Mouse (Mus musculus) thymus, postnatal 4 days (tissue): ENCODE results near the gene Dact3.

ENCODE experiments used
- DNase-seq: peaks from one replicate; pipeline ENCODE4 v3.0.0; 2021

Dact3 gene

DNA sequence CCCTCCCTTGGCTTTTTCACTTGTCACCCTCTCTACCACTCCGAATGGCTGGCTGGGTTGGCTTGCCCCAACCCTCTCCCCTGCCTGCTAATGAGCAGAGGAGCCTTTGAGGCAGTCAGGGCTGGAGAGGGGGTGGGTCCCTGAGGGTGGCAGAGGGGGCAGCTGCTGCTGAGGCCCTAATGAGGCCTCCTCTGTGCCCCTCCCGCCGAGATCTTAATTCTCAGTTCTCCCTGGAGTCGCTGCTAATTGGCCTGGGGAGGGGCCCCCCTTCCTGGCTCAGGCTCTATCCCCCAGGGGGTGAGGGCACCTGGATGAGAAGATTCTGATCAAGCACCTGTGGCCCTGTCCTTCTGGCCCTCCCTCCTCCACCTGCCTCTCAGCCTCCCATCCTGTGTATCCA is 19.2 kb downstream of the Dact3 start:
- no peak for DNase-seq

DNA sequence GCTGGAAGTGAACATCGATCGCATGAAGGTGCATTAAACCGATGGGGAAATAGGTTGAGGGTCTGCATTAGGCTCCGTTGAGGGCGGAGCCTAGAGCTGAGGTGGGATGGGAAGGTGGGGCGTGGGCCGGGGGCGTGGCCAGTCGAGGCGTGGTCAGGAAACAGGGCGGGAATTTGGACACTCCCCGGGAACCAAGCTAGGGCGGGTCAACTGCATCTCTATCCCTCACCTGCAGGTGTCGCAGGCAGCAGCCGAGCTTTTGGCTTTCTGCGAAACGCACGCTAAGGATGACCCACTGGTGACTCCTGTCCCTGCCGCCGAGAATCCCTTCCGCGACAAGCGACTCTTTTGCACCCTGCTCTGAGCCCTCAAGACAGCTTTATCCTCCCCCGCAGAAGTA is 19.9 kb downstream of the Dact3 start:
- peak; percentile 83 for DNase-seq

DNA sequence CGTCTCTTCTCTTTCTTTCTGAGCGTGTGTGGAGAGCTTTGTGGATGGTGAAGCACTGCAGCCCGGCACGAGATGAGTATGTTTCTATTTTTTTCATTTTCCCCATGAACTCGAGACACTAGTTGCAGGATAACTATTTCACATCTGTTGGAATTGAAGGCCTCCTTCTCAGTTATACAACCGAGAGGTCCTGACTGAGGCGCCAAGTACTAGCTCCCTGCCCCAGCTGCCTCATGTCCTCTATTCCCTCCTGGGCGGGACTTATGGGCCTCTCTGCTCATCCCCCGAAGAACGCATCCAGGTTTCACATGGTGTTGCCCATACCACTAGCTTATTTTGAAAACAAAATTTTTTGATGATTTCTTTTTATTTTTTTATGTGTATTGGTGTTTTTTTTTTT is 20.4 kb downstream of the Dact3 start:
- no peak for DNase-seq

DNA sequence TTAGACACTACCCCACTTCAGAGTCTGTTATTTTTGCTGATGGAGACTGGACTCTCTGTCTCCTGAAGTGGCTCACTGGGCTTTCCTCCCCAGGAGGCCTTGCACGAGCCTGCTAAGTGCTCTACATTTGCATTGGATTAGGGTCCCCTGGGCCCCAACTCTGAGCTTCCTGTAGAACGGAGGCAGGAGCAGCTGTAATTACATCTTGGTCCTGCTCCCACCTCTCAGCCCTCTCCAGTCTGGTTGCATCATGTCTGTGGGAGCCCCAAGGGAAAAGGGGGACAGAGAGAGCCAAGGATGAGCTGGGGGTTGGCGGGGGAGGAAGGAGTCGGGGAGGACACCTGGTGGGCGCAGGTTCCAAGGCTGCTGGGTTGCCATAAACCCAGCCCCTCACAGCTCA is 25.4 kb downstream of the Dact3 start:
- no peak for DNase-seq

- DNase-seq: no peak
Observed at GRCm38 (mm10) chr7:16903439-16903955, 28.4 kb downstream of the Dact3 start.

GRCm38 (mm10) chr7:16904120-16904675 is 29.1 kb downstream of the Dact3 start:
- DNase-seq: no peak

DNA sequence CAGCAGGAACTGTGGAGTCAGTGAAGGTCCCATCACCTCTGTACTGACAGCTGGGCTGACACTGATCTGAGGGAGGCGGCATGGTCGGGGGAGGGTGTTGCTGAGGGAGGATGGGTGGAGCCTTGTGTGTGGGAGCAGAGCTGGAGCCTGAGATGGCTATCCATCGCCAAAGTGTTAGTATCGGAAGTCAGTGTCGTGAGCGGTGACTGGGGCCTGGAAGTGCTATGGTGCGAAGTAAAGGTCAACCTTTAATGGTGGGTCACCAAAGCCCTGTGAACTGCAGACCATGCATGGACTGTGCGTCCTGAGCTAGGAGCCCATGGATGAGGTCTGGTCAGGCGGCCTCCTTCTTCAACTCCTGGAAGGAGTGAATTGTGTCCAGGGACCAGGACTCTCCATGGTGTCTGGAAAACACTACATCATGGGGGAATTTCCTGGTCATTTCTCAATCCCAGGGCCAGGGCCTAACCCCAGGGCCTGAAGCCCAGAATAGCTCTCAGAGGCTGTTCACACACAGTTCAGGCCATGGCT is 30.4 kb downstream of the Dact3 start:
- peak; percentile 54 for DNase-seq

DNA sequence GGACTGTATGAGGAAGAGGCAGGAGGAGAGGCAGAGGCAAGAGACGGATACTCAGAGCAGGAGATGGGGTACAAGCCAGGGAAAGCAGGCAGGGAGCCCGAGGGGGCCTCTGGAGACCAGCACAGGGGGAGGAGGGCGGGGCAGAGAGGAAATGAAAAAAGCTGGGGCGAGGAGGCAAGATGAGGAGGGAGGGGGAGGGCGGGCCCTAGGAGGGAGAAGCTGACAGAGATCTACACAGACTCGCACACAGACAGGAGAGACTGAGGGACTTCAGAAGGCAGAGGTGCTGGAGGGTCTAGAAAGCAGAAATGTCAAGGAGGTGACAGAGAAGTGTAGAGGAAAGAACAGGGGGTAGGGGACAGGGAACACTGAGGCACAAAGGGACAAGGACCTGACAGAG is 31.2 kb downstream of the Dact3 start, which contains the start of gene Ptgir:
TSS of gene Ptgir (plus strand) at position 210 of the 400 bp plus-strand sequence.
- DNase-seq: peak; percentile 73

GRCm38 (mm10) chr7:16906889-16907559 is 31.9 kb downstream of the Dact3 start:
- no peak for DNase-seq

DNA sequence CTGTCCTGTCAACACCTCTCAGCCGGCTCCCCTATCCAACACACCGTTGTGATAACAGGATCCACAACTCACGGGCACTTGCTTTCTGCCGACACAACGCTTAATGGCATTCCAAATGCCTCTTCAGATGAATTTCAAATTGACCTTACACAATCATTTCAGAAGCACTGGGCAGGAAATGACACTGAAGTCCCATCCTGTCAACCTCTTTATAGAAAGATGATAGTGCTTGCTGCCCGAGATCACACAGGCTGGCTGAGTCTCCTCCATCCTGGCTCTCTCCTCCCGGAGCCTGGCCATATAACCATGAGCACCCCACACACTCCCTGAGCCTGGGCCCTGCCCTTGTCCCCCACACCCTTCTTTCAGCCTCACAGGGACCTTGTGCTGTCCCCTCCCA is 32.7 kb downstream of the Dact3 start:
- DNase-seq: no peak

DNA sequence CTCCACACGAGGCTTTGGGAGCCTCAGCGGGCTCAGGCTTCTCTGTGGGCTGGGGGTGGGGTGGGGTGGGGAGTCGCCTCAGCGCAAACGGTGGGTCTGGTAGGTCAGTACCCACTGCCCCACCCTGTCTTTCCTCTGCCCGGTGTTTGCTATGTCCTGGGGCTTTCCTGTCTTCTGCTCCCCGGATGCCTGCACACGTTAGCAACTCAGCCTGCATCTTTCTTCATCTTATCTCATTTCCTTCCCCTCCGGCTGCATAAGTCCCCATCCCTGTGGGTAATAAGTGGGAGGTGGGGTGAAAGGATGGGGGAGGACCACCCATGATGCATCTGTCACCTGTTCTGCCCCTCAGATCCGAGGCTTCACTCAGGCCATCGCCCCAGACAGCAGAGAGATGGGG is 33.2 kb downstream of the Dact3 start:
- no peak for DNase-seq

DNA sequence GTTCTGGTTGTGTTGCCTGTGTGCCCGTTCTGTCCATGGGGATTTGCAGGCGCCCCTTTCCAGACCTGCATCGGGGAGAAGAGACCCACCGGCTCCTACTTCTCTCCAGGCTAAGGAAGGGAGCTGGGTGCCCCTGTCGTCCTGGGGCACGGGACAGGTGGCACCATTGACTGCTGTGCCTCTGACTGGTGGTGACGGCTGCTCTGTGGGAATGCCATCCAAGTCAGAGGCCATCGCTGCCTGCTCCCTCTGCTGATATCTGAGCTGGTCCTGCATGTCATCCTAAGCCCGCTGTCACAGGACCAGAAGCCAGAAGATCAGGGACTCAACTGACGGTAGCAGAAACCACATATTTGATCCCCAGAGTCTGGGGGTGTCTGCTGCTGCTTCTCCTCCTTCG is 33.7 kb downstream of the Dact3 start:
- DNase-seq: no peak

DNA sequence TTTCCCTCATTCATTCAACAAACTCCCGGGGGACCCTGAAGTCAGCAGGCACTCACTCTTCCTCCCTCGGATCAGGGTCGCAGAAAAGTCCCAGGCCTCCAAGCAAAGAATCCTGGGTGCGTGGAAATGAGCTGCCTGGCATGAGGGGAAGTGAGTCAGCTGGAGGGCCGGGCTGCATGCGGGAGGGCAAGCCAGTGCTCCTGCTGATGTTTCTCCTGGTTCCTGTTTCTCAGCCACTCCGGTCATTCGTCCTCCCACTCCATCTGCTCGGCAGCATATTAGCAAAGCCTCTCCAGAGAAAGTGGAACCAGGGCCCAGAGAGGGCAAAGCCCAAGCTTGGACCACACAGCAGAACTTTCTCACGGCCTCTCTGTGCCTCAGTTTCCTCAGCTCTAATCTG is 34.8 kb downstream of the Dact3 start:
- DNase-seq: no peak

DNA sequence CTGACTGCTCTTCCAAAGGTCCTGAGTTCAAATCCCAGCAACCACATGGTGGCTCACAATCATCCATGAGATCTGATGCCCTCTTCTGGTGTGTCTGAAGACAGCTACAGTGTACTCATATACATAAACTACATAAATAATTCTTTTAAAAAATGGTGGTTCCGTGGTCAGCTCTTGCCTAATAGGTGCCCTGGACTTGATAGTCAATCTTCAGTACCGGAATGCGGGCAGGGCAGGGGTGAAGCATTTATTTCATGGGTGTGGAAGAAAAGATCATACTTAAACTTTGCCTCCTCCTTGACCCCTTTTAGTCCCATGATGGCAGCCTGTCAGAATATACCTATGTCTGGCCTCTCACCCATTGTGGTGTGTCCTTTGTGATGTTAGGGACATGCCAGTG is 36.8 kb downstream of the Dact3 start:
- DNase-seq: no peak

DNA sequence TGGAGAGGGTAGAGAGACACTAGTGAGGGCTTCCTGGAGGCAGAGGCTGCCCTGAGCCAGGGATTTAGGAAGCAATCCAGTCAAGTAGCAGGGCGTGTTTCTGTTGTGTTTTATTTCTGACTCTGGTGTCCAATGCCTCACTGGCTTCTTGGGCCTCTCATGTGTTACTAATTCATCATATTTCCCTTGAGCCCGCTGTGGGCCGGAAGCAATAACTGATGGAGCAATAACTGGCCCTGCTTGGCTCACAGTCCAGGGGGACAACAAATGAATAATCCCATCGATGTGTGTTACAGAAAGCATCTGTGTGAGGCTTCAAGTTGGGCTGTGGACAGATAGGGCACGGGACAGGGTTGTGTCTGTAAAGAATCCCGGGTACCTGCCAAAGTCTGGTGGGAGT is 37.2 kb downstream of the Dact3 start:
- DNase-seq: no peak

DNA sequence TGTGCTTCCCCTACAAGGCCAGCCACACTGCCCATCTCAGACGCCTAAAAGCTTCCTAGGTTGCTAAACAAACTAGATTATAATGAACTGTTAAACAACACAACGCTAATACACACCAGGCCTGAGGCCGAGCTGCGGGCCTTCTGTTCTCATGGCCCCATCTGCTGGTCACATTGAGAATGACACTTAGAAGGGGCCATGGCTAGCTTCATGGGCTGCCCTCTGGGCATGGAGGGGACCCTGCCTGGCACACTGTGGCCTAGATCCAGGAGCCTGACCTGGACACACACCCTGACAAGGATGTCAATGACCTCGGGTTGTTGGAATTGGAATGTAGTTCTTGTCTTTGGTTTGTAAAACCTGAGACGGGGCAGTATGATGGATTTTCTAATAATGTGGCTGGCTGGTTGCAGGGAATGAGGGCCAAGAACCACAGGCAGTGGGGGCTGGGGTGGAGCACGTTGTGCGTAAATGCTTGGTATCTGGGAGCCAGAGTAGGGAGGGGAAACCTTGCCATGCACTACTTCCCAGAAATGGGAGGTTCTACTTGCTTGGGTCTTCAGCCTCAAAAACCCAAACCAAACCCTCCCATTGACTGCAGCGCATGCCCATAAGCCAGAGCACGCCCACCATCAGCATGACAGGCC is 38.8 kb downstream of the Dact3 start:
- peak; percentile 82 for DNase-seq

- DNase-seq: peak; percentile 13
Observed at GRCm38 (mm10) chr7:16914453-16915343, 39.6 kb downstream of the Dact3 start.

GRCm38 (mm10) chr7:16915461-16916340 is 40.6 kb downstream of the Dact3 start:
- peak; percentile 10 for DNase-seq

GRCm38 (mm10) chr7:16916342-16917265 is 41.5 kb downstream of the Dact3 start:
- DNase-seq: peak; percentile 18

DNA sequence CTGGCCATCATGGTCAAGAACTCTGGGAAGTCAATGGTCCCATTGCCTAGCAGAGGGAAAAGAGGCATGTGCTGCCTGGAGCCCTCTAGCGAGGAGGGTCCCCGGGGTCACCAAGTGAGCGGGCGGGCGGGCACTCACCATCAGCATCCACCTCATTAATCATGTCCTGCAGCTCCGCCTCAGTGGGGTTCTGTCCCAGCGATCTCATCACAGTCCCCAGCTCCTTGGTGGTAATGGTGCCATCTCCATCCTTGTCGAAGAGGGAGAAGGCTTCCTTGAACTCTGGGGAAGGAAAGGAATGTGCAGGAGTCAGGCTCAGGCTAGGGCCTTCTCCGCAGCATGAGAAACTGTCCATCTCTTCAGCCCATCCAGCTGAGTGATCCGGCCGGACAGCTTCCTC is 42.3 kb downstream of the Dact3 start:
- DNase-seq: no peak

GRCm38 (mm10) chr7:16918014-16918413 is 42.9 kb downstream of the Dact3 start:
- no peak for DNase-seq
